Mouse (Mus musculus): ENCODE results near the gene Smad9. TPM values are rescaled to one million over a fixed set of nuclear protein-coding genes. Genes with fewer than 3 reads are reported as not detected.
A peak's percentile ranks its signal among the peaks of the same experiment; 100 is the strongest.

The Smad9 gene
- polyA plus RNA-seq, 2 experiments, result 1.2 to 3.6 TPM

DNA sequence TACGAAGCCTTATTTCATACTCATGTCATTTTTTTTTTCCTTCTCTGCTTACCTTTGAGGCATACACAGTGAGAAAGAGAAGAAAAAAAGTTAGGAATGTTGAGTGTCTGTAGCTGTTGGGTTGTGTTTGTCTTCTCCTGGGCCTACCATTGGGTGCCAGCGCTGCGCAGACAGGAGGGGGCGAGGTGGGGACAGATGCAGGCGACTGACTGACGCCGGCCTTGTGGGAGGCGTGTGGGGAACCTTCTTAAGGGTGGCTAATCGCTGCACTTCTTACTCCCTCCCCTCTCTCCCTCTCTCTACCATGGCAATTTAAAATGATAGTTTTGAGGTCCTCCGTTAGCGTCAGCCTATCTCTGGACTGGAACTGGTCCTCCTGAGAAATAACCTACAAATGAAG is 676 bp downstream of the Smad9 start:
- Histone ChIP-seq H3K9me3 (ENCODE audit: control insufficient read depth, low read length) (no peaks in the 10 kb centered on the region), H3K36me3 (ENCODE audit: control insufficient read depth, insufficient read depth, low read length) (0 out of 2 replicates have a peak, but pooled peaks cover 5% of the 10 kb centered on the region), H3K9ac (ENCODE audit: low read depth, low read length, severe bottlenecking) (peak overlapping the region; percentile 76), H3K4me2 (replicated peaks; ENCODE audit: low read depth, low read length, severe bottlenecking) (peak overlapping the region; percentile 98), H3K4me1 (ENCODE audit: control insufficient read depth, insufficient read depth, low read length) (peaks cover 11% of the 10 kb centered on the region), H3K27ac (replicated peaks; ENCODE audit: low read depth, low read length) (peak overlapping the region; percentile 77; the same call in 1 of the 2 replicates), H3K4me3 (replicated peaks; ENCODE audit: low read length) (peak overlapping the region; percentile 75), H3K27me3 (ENCODE audit: control insufficient read depth, insufficient read depth, low read length) (no peaks in the 10 kb centered on the region)
- ATAC-seq (ENCODE audit: low FRiP score, low read depth), result no peak
- DNase-seq (ENCODE audit: low spot score), result peak; percentile 16
- TF ChIP-seq POLR2A (IDR thresholded peaks at IDR 0.05; ENCODE audit: borderline replicate concordance, extremely low read depth, insufficient read depth, insufficient read length), result no peak
- 2% methylated on average over 11 of the region's 11 CpGs for WGBS

DNA sequence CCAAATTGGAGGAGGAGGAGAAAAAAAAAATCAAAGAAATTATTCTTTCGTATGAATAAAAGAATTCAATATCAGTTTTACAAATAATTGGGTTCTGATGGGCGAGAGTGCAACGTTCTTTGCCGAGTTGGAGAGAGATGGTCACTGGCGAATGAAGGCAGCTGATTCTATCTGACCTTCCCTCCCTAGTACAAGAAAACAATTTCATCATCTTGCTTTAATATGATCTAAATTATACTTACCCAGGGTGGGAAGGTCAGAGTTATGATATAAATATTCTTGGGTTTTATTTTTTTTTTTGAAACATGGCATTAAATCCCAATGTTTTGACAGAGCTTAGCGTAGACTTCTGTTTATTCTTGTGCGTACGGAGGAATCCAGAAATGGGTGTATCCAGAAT is 2.1 kb downstream of the Smad9 start:
- Histone ChIP-seq H3K9ac (ENCODE audit: low read depth, low read length, severe bottlenecking) (no peak overlapping the region), H3K9me3 (ENCODE audit: control insufficient read depth, low read length) (no peaks in the 10 kb centered on the region), H3K4me1 (ENCODE audit: control insufficient read depth, insufficient read depth, low read length) (peaks cover 11% of the 10 kb centered on the region), H3K4me3 (replicated peaks; ENCODE audit: low read length) (no peak overlapping the region), H3K27me3 (ENCODE audit: control insufficient read depth, insufficient read depth, low read length) (no peaks in the 10 kb centered on the region), H3K36me3 (ENCODE audit: control insufficient read depth, insufficient read depth, low read length) (no peaks in the 10 kb centered on the region), H3K27ac (replicated peaks; ENCODE audit: low read depth, low read length) (no peak overlapping the region), H3K4me2 (replicated peaks; ENCODE audit: low read depth, low read length, severe bottlenecking) (peak overlapping the region; percentile 9; the same call in 1 of the 2 replicates)
- TF ChIP-seq POLR2A (IDR thresholded peaks at IDR 0.05; ENCODE audit: borderline replicate concordance, extremely low read depth, insufficient read depth, insufficient read length), result no peak
- ATAC-seq (ENCODE audit: low FRiP score, low read depth) (no peak), DNase-seq (ENCODE audit: low spot score) (no peak)
- WGBS, result 85% methylated on average over 8 of the region's 8 CpGs

DNA sequence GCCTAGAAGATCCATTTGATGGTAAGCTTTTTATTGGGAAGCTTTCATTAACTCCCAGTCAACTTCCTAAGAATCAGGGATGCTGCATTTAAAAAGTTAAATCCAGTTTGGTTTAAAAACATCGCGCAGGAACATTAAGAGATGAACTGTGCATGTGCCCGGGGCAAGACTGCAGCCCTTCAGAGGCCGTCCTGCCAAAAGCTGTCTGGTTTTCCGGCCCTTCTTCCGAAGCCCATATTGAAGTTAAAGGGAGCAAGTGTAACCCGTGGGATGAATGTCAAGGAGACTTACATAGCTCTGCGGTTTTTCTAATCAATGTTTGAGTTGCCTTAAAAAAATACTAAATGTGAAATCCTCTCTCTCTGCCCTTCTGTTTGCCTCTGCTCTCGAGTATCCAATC is 3.8 kb downstream of the Smad9 start:
- WGBS, result 76% methylated on average over 9 of the region's 9 CpGs
- no peak overlapping the region for H3K4me3 ChIP-seq (replicated peaks; ENCODE audit: low read length)
- H3K27ac ChIP-seq (replicated peaks; ENCODE audit: low read depth, low read length), result no peak overlapping the region
- no peak for ATAC-seq (ENCODE audit: low FRiP score, low read depth)
- H3K4me1 ChIP-seq (ENCODE audit: control insufficient read depth, insufficient read depth, low read length), result peaks cover 11% of the 10 kb centered on the region
- H3K4me2 ChIP-seq (replicated peaks; ENCODE audit: low read depth, low read length, severe bottlenecking), result no peak overlapping the region
- DNase-seq (ENCODE audit: low spot score), result no peak
- no peak overlapping the region for H3K9ac ChIP-seq (ENCODE audit: low read depth, low read length, severe bottlenecking)
- no peaks in the 10 kb centered on the region for H3K27me3 ChIP-seq (ENCODE audit: control insufficient read depth, insufficient read depth, low read length)
- H3K36me3 ChIP-seq (ENCODE audit: control insufficient read depth, insufficient read depth, low read length), result no peaks in the 10 kb centered on the region
- TF ChIP-seq POLR2A (IDR thresholded peaks at IDR 0.05; ENCODE audit: borderline replicate concordance, extremely low read depth, insufficient read depth, insufficient read length), result no peak
- no peaks in the 10 kb centered on the region for H3K9me3 ChIP-seq (ENCODE audit: control insufficient read depth, low read length)

DNA sequence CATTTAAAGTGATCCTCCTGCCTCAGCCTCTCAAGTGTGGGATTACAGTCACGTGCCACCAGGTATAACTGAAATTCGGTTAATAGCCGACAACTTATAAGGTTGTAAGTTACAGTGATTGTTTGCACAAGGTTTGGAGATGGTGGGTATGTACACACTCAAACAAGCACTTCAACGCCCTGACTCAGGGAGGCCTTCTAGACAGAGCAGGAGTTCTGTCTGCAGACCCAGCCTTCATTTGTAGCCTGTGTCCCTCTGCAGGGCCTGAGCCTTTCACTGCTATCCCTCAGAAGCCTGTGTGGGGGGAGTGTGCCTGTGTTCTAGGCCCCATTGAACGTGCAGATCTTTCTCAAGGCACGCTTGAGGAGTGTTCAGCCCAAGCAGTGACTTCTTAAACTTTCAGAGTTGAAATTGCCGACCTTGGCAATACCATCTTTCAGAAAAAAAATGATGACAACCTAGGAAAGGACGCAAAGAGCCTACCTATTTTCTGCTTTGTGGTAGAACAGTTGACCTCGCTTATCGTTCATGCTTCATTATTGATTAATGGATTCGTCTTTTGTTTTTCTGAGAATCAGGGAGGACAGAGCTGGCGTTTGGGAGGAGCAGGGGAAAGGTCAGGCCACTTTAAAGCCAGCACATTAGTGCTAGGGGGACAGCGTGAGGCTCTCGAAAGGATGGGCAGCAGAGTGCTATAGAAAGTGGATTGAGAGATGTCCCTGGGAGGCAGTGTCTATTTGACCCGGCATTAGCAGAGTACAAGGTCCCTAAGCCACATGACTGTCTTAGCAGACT is 5.1 kb downstream of the Smad9 start:
- Histone ChIP-seq H3K4me3 (replicated peaks; ENCODE audit: low read length) (no peak overlapping the region), H3K4me1 (ENCODE audit: control insufficient read depth, insufficient read depth, low read length) (peaks cover 3% of the 10 kb centered on the region; the same call in 1 of the 2 replicates), H3K36me3 (ENCODE audit: control insufficient read depth, insufficient read depth, low read length) (no peaks in the 10 kb centered on the region), H3K9ac (ENCODE audit: low read depth, low read length, severe bottlenecking) (no peak overlapping the region), H3K9me3 (ENCODE audit: control insufficient read depth, low read length) (no peaks in the 10 kb centered on the region), H3K4me2 (replicated peaks; ENCODE audit: low read depth, low read length, severe bottlenecking) (no peak overlapping the region), H3K27me3 (ENCODE audit: control insufficient read depth, insufficient read depth, low read length) (no peaks in the 10 kb centered on the region), H3K27ac (replicated peaks; ENCODE audit: low read depth, low read length) (no peak overlapping the region)
- 76% methylated on average over 15 of the region's 15 CpGs for WGBS
- no peak for TF ChIP-seq POLR2A (IDR thresholded peaks at IDR 0.05; ENCODE audit: borderline replicate concordance, extremely low read depth, insufficient read depth, insufficient read length)
- no peak for DNase-seq (ENCODE audit: low spot score)
- no peak for ATAC-seq (ENCODE audit: low FRiP score, low read depth)

DNA sequence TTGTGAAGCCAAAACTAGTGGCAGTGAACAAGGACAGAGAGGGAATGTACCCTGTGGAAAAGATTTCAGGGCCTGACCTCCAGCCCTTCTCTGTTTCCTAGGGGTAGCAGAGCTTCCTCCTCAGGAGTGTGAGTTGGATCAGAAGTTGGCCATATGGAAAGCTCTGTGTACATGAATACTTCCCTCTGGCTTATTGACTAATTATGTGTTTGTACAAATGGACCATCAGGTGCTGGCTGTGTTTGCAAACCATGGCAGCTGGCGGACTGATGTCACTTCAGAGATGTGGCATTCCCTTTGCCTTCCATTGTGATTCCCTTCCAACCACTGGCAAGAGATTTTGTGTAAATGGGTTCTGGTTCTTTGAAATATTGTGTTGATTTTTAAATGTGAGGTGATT is 5.9 kb downstream of the Smad9 start:
- Histone ChIP-seq H3K9ac (ENCODE audit: low read depth, low read length, severe bottlenecking) (no peak overlapping the region), H3K4me3 (replicated peaks; ENCODE audit: low read length) (no peak overlapping the region), H3K9me3 (ENCODE audit: control insufficient read depth, low read length) (no peaks in the 10 kb centered on the region), H3K36me3 (ENCODE audit: control insufficient read depth, insufficient read depth, low read length) (no peaks in the 10 kb centered on the region), H3K27ac (replicated peaks; ENCODE audit: low read depth, low read length) (no peak overlapping the region), H3K27me3 (ENCODE audit: control insufficient read depth, insufficient read depth, low read length) (no peaks in the 10 kb centered on the region), H3K4me2 (replicated peaks; ENCODE audit: low read depth, low read length, severe bottlenecking) (no peak overlapping the region), H3K4me1 (ENCODE audit: control insufficient read depth, insufficient read depth, low read length) (no peaks in the 10 kb centered on the region)
- TF ChIP-seq POLR2A (IDR thresholded peaks at IDR 0.05; ENCODE audit: borderline replicate concordance, extremely low read depth, insufficient read depth, insufficient read length), result no peak
- 97% methylated on average over 1 of the region's 1 CpGs for WGBS
- ATAC-seq (ENCODE audit: low FRiP score, low read depth), result no peak
- DNase-seq (ENCODE audit: low spot score), result no peak

Data from limb, embryonic 14.5 days (tissue).